Mouse (Mus musculus) T-helper 1 cell (primary cell): ENCODE results near the gene Klrc2.
"Not testable (repeated sequence)": the region's sequence is repeated elsewhere in the genome, so short reads cannot be mapped to it uniquely, and the experiment has no call there.

ENCODE experiments used
- in situ Hi-C: fragments of 300-600 bp; cut with MboI, MseI; formaldehyde crosslinking; loops from one replicate; pipeline ENCODE4 v1.15.1; 2025; ENCODE audit warnings: high pct_unique_total_duplicates

Klrc2 gene

DNA sequence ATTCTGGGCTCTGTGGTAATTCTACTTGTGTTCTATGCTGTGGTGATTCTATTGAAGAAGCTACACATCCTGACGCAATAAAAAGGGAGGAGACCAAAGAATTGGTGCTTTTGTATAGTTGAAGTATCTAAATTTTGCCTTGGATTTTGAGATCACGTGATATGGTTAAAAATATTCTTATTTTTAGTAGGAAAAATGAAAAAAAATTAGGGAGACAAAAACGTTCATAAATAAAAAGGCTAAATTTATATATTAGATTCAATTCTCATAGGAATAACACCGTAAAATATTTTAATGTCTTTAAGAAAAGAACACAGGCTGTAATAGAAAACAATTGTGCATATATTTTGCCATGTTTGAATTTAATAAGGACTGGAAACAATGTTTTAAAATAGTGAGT, at the start of gene Klrc2:
Gene Klrc2, minus strand, starts transcription at position 101 of the 400 bp plus-strand sequence.
- in situ Hi-C loops: not testable (repeated sequence)

DNA sequence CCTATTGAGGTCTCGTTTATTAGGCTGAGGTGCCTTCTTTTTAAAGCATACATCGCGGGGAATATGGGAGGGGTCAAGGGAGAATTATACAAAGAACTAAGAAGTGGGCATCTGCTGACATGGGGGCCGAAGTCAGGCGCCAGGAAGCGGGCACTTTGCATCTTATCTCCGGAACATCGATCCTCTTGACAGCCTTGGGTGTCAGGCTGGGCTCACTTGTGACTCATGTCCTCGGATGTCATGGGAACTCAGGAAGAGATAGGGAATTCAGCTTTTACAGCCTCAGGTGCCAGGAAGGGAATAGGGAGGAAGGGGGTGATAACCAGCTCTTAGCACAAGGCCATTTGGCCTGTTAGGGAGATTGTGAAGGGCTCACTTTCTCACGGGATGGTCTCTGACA, 30.9 kb upstream of the Klrc2 start:
- in situ Hi-C loops: not testable (repeated sequence)

- in situ Hi-C loops: no loop called here
Observed at GRCm38 (mm10) chr6:129680379-129680778, 19.9 kb upstream of the Klrc2 start.

DNA sequence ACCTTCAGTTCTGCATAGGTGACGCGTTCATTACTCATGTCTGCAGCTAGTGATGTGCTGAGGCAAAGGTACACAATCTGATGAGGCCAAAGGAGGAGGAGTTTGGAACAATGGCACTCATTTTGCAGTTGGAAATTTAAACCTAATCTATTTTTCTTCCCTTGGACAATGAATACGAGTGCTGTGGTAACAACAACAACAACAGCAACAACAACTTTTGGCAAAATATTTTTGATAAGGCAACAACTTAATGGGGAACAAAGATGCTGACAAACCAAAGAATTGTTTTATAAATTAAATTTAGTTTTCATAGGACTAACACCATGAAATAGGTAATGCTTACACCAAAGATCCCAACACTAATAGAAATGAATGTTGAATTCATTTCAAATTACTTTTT, 18.4 kb upstream of the Klrc2 start, which contains the start of gene Klrc1:
Gene Klrc1, minus strand, starts transcription at position 101 of the 400 bp plus-strand sequence.
- in situ Hi-C loops: no loop called here

- in situ Hi-C loops: not testable (repeated sequence)
Observed at GRCm38 (mm10) chr6:129661301-129661700, 812 bp upstream of the Klrc2 start.

DNA sequence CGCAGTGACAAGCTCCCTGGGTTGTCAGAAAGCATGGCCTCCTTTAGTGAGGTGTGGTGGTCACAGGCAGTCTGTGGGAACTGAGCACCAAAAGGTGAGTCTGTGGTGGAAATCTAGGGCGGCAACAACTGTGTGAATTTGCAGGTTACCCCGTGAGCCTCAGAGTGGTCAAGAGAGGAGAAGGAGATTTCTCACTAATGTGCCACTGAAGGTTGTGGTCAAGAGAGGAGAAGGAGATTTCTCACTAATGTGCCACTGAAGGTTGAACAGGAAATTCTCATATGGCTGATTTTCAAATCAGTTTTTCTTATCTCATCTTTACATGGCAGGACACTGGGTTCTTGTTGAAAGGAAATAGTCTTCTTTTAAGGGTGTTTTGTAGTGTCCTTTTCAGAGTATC, 16.4 kb downstream of the Klrc2 start:
- in situ Hi-C loops: not testable (repeated sequence)

DNA sequence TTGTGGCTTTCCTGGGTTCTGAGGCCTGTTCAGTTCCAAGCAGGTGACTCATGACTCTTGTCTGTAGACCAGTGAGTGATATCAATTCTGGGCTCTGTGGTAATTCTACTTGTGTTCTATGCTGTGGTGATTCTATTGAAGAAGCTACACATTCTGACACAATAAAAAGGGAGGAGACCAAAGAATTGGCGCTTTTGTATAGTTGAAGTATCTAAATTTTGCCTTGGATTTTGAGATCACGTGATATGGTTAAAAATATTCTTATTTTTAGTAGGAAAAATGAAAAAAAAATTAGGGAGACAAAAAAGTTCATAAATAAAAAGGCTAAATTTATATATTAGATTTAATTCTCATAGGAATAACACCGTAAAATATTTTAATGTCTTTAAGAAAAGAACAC, 17.3 kb downstream of the Klrc2 start, which contains the start of gene Klrc3:
Gene Klrc3, minus strand, starts transcription at position 101 of the 400 bp plus-strand sequence.
- in situ Hi-C loops: not testable (repeated sequence)

- in situ Hi-C loops: not testable (repeated sequence)
Observed at GRCm38 (mm10) chr6:129631046-129631445, 29.4 kb downstream of the Klrc2 start.

GRCm38 (mm10) chr6:129623735-129624134, 36.8 kb downstream of the Klrc2 start, which contains the start of gene Klrk1:
Gene Klrk1 (minus strand): TSS chr6:129623864.
- in situ Hi-C loops: no loop called here

- in situ Hi-C loops: no loop called here
Observed at GRCm38 (mm10) chr6:129608372-129608771, 52.1 kb downstream of the Klrc2 start.
